Mouse (Mus musculus) gastrocnemius, postnatal 10 days (tissue): ENCODE data around the gene Ctdspl. TPM values are rescaled to one million over a fixed set of nuclear protein-coding genes. Genes with fewer than 3 reads are reported as not detected.

Source experiments
- DNase-seq: peaks from one replicate; pipeline ENCODE4 v3.0.0; 2021; ENCODE audit warnings: mixed read lengths
- total RNA-seq, 2 experiments: library from RNA; stranded (reverse); gene quantifications; 2 replicates each; pipeline ENCODE4 v1.2.3; 2021

Ctdspl gene
- total RNA-seq, 2 experiments from 2014 or later: 14.5 to 14.6 TPM

GRCm38 (mm10) chr9:118920798-118921515, 5.3 kb upstream of the Ctdspl start:
- DNase-seq: peak; percentile 90

GRCm38 (mm10) chr9:118921926-118922325, 4.3 kb upstream of the Ctdspl start:
- DNase-seq: no peak

GRCm38 (mm10) chr9:118924554-118925085, 1.6 kb upstream of the Ctdspl start:
- no peak for DNase-seq

- peak; percentile 97 for DNase-seq
Measured at GRCm38 (mm10) chr9:118925286-118926110, 755 bp upstream of the Ctdspl start.

GRCm38 (mm10) chr9:118926688-118927321, 552 bp downstream of the Ctdspl start:
- DNase-seq: peak; percentile 49

GRCm38 (mm10) chr9:118927501-118927900, 1.2 kb downstream of the Ctdspl start:
- no peak for DNase-seq

- DNase-seq: no peak
Measured at GRCm38 (mm10) chr9:118928007-118928406, 1.8 kb downstream of the Ctdspl start.

- DNase-seq: no peak
Measured at GRCm38 (mm10) chr9:118928656-118929055, 2.4 kb downstream of the Ctdspl start.

GRCm38 (mm10) chr9:118930611-118931010, 4.4 kb downstream of the Ctdspl start:
- no peak for DNase-seq

GRCm38 (mm10) chr9:118933800-118934199, 7.5 kb downstream of the Ctdspl start:
- no peak for DNase-seq

GRCm38 (mm10) chr9:118934319-118934718, 8.1 kb downstream of the Ctdspl start:
- no peak for DNase-seq

- DNase-seq: no peak
Measured at GRCm38 (mm10) chr9:118935098-118935497, 8.8 kb downstream of the Ctdspl start.

GRCm38 (mm10) chr9:118936071-118936470, 9.8 kb downstream of the Ctdspl start:
- DNase-seq: no peak

GRCm38 (mm10) chr9:118937515-118937914, 11.3 kb downstream of the Ctdspl start:
- no peak for DNase-seq

GRCm38 (mm10) chr9:118939410-118939809, 13.2 kb downstream of the Ctdspl start:
- DNase-seq: no peak

GRCm38 (mm10) chr9:118939831-118940230, 13.6 kb downstream of the Ctdspl start:
- no peak for DNase-seq

GRCm38 (mm10) chr9:118940591-118941207, 14.4 kb downstream of the Ctdspl start:
- no peak for DNase-seq

GRCm38 (mm10) chr9:118942030-118942429, 15.8 kb downstream of the Ctdspl start:
- DNase-seq: no peak

- DNase-seq: no peak
Measured at GRCm38 (mm10) chr9:118943941-118944340, 17.7 kb downstream of the Ctdspl start.

- DNase-seq: no peak
Measured at GRCm38 (mm10) chr9:118944388-118944787, 18.1 kb downstream of the Ctdspl start.

GRCm38 (mm10) chr9:118948486-118948885, 22.2 kb downstream of the Ctdspl start:
- DNase-seq: no peak

GRCm38 (mm10) chr9:118949124-118949523, 22.9 kb downstream of the Ctdspl start:
- DNase-seq: no peak
